Mouse (Mus musculus) hindbrain, embryonic 16.5 days (tissue): ENCODE data around the gene Lamc3. TPM values are rescaled to one million over a fixed set of nuclear protein-coding genes. Genes with fewer than 3 reads are reported as not detected.

Source experiments
- ATAC-seq: fragments of 200-750 bp; cut with Nextera tagmentation; 2 replicates; pipeline ENCODE4 v1.8.0; 2017; ENCODE audit warnings: moderate TSS enrichment, moderate library complexity
- H3K27ac ChIP-seq: fragments of 300-500 bp; sonication (generic); 2 replicates; pipeline ENCODE4 v1.5.1; 2014; ENCODE audit warnings: low read depth, mild to moderate bottlenecking, control low read depth, low read length, moderate library complexity
- H3K27me3 ChIP-seq: fragments of 300-500 bp; sonication (generic); replicated peaks from 2 replicates; pipeline ENCODE4 v1.6.1; 2014; ENCODE audit warnings: low read length; ENCODE audit not compliant: control insufficient read depth, insufficient read depth
- H3K36me3 ChIP-seq: fragments of 300-500 bp; sonication (generic); 2 replicates; pipeline ENCODE4 v1.6.1; 2014; ENCODE audit warnings: mild to moderate bottlenecking, low read length, moderate library complexity, mixed read lengths; ENCODE audit not compliant: control insufficient read depth, insufficient read depth
- H3K4me1 ChIP-seq: fragments of 300-500 bp; sonication (generic); 2 replicates; pipeline ENCODE4 v1.6.1; 2014; ENCODE audit warnings: low read depth, low read length; ENCODE audit not compliant: control insufficient read depth, insufficient read depth
- H3K4me2 ChIP-seq: fragments of 300-500 bp; sonication (generic); 2 replicates; pipeline ENCODE4 v1.6.1; 2014; ENCODE audit warnings: mild to moderate bottlenecking, low read length, control low read depth, moderate library complexity
- H3K4me3 ChIP-seq: fragments of 300-500 bp; sonication (generic); 2 replicates; pipeline ENCODE4 v1.5.1; 2014; ENCODE audit warnings: mild to moderate bottlenecking, low read length, control low read depth, moderate library complexity
- H3K9ac ChIP-seq: fragments of 300-500 bp; sonication (generic); 2 replicates; pipeline ENCODE4 v1.6.1; 2014; ENCODE audit warnings: low read depth, mild to moderate bottlenecking, control low read depth, low read length, moderate library complexity
- H3K9me3 ChIP-seq: fragments of 300-500 bp; sonication (generic); 2 replicates; pipeline ENCODE4 v1.6.1; 2014; ENCODE audit warnings: mild to moderate bottlenecking, low read length, moderate library complexity; ENCODE audit not compliant: control insufficient read depth
- whole genome bisulfite sequencing: fragments of 180-500 bp; shearing (Covaris S2); extraction: QIAGEN DNeasy Blood & Tissue Kit; methylation state at CpG from one replicate; pipeline ENCODE4 v1.1.7; 2014; 5-methylcytosine and 5-hydroxymethylcytosine counted together
- polyA plus RNA-seq: library from polyadenylated mRNA; unstranded; fragments of >200 nt; fragmentation: Nextera tagmentation; extraction: Ambion mirVana; gene quantifications from 2 replicates; pipeline ENCODE4 v1.2.1, GENCODE M21; 2015

Gene Lamc3
- polyA plus RNA-seq, 1 experiment from 2014 or later: 3.2 TPM

- no peaks in the 10 kb centered on the region for H3K4me1 ChIP-seq
Measured at GRCm38 (mm10) chr2:31996060-31996459, 109.0 kb downstream of the Lamc3 start.

More at GRCm38 (mm10) chr2:31996060-31996459, 109.0 kb downstream of the Lamc3 start:
- Histone ChIP-seq H3K27me3 (no peaks in the 10 kb centered on the region), H3K27ac (no peak overlapping the region), H3K4me2 (no peak overlapping the region), H3K9me3 (no peaks in the 10 kb centered on the region), H3K9ac (no peak overlapping the region), H3K36me3 (peaks cover 61% of the 10 kb centered on the region), H3K4me3 (no peak overlapping the region)
- ATAC-seq: no peak
- whole genome bisulfite sequencing: 95% methylated on average over 13 of the region's 13 CpGs

Other genes starting within 250 kb of the Lamc3 start
- gene Prdm12, start 247.3 kb upstream of the Lamc3 start, polyA plus RNA-seq: 0.20 and 0.34 TPM in 2 replicates
- 38.2 and 38.9 TPM in 2 replicates for gene Exosc2, start 216.6 kb upstream of the Lamc3 start, polyA plus RNA-seq
- 13.2 and 18.2 TPM in 2 replicates for gene Abl1, start 198.9 kb upstream of the Lamc3 start, polyA plus RNA-seq
- gene Qrfp, start 76.7 kb upstream of the Lamc3 start, polyA plus RNA-seq: 0.09 TPM in 1 of 2 replicates, not detected in the other
- gene Fibcd1, start 41.3 kb upstream of the Lamc3 start, polyA plus RNA-seq: 7.1 and 8.6 TPM in 2 replicates
- 23.0 and 23.3 TPM in 2 replicates for gene Aif1l, start 62.8 kb downstream of the Lamc3 start, polyA plus RNA-seq
- gene Nup214, start 87.1 kb downstream of the Lamc3 start, polyA plus RNA-seq: 51.7 and 54.7 TPM in 2 replicates
- gene Fam78a, start 197.6 kb downstream of the Lamc3 start, polyA plus RNA-seq: 0.50 and 0.69 TPM in 2 replicates
- 31.1 and 33.2 TPM in 2 replicates for gene Plpp7, start 208.2 kb downstream of the Lamc3 start, polyA plus RNA-seq